Mouse (Mus musculus) forebrain, embryonic 14.5 days (tissue): Measurements from ENCODE around the gene Son. TPM values are rescaled to one million over a fixed set of nuclear protein-coding genes. Genes with fewer than 3 reads are reported as not detected.
A peak's percentile ranks its signal among the peaks of the same experiment; 100 is the strongest.

Experiments
- ATAC-seq: fragments of 200-750 bp; cut with Nextera tagmentation; 2 replicates; pipeline ENCODE4 v1.8.0; 2017; ENCODE audit warnings: mild to moderate bottlenecking, moderate library complexity
- DNase-seq: peaks from one replicate; pipeline ENCODE4 v3.0.0-alpha.2; 2015; ENCODE audit warnings: low spot score
- H3K27ac ChIP-seq: fragments of 300-500 bp; sonication (generic); 2 replicates; pipeline ENCODE4 v1.5.1; 2014; ENCODE audit warnings: low read depth, mild to moderate bottlenecking, control low read depth, low read length, moderate library complexity
- H3K27me3 ChIP-seq: fragments of 300-500 bp; sonication (generic); replicated peaks from 2 replicates; pipeline ENCODE4 v1.6.1; 2014; ENCODE audit warnings: low read length, control low read depth, mixed read lengths; ENCODE audit not compliant: control insufficient read depth, insufficient read depth
- H3K36me3 ChIP-seq: fragments of 300-500 bp; sonication (generic); 2 replicates; pipeline ENCODE4 v1.6.1; 2014; ENCODE audit warnings: low read length, control low read depth; ENCODE audit not compliant: control insufficient read depth, insufficient read depth
- H3K4me1 ChIP-seq: fragments of 300-500 bp; sonication (generic); 2 replicates; pipeline ENCODE4 v1.6.1; 2014; ENCODE audit warnings: antibody characterized with exemption, low read length, control low read depth; ENCODE audit not compliant: control insufficient read depth, insufficient read depth
- H3K4me2 ChIP-seq: fragments of 300-500 bp; sonication (generic); 2 replicates; pipeline ENCODE4 v1.6.1; 2014; ENCODE audit warnings: mild to moderate bottlenecking, control low read depth, low read length
- H3K4me3 ChIP-seq: fragments of 300-500 bp; sonication (generic); 2 replicates; pipeline ENCODE4 v1.5.1; 2014; ENCODE audit warnings: low read depth, low read length, control low read depth
- H3K9ac ChIP-seq: fragments of 300-500 bp; sonication (generic); 2 replicates; pipeline ENCODE4 v1.6.1; 2014; ENCODE audit warnings: mild to moderate bottlenecking, low read length, control low read depth, moderate library complexity
- H3K9me3 ChIP-seq: fragments of 300-500 bp; sonication (generic); replicated peaks from 2 replicates; pipeline ENCODE4 v1.6.1; 2016; ENCODE audit warnings: low read length, control low read depth, mixed read lengths; ENCODE audit not compliant: control insufficient read depth
- WGBS: fragments of 180-500 bp; shearing (Covaris S2); extraction: QIAGEN DNeasy Blood & Tissue Kit; methylation state at CpG from one replicate; pipeline ENCODE4 v1.1.7; 2014; 5-methylcytosine and 5-hydroxymethylcytosine counted together
- polyA plus RNA-seq: library from polyadenylated mRNA; unstranded; fragments of >200 nt; fragmentation: Nextera tagmentation; extraction: Ambion mirVana; gene quantifications from 2 replicates; pipeline ENCODE4 v1.2.1, GENCODE M21; 2014

Gene Son
- polyA plus RNA-seq, 1 experiment from 2014 or later = 126 TPM

GRCm38 (mm10) chr16:91704603-91705340 is 57.5 kb downstream of the Son start:
- no peak overlapping the region for H3K9ac ChIP-seq
- no peak overlapping the region for H3K4me2 ChIP-seq
- no peaks in the 10 kb centered on the region for H3K4me1 ChIP-seq
- no peaks in the 10 kb centered on the region for H3K9me3 ChIP-seq
- DNase-seq (peak; percentile 17), ATAC-seq (no peak)
- peaks cover 60% of the 10 kb centered on the region for H3K36me3 ChIP-seq
- H3K4me3 ChIP-seq = no peak overlapping the region
- H3K27me3 ChIP-seq = no peaks in the 10 kb centered on the region
- no peak overlapping the region for H3K27ac ChIP-seq
- 85% methylated on average over 14 of the region's 14 CpGs for WGBS

GRCm38 (mm10) chr16:91710241-91710640 is 62.9 kb downstream of the Son start:
- Histone ChIP-seq H3K27me3 (no peaks in the 10 kb centered on the region), H3K9ac (no peak overlapping the region), H3K4me1 (no peaks in the 10 kb centered on the region), H3K4me3 (no peak overlapping the region), H3K27ac (no peak overlapping the region), H3K36me3 (peaks cover 76% of the 10 kb centered on the region), H3K9me3 (no peaks in the 10 kb centered on the region), H3K4me2 (no peak overlapping the region)
- no peak for ATAC-seq
- WGBS = 96% methylated on average over 7 of the region's 7 CpGs
- DNase-seq = no peak

GRCm38 (mm10) chr16:91716927-91717349 is 69.6 kb downstream of the Son start:
- DNase-seq = no peak
- Histone ChIP-seq H3K27ac (no peak overlapping the region), H3K36me3 (peaks cover 47% of the 10 kb centered on the region), H3K4me2 (no peak overlapping the region), H3K4me1 (no peaks in the 10 kb centered on the region), H3K9ac (no peak overlapping the region), H3K9me3 (no peaks in the 10 kb centered on the region), H3K27me3 (no peaks in the 10 kb centered on the region), H3K4me3 (no peak overlapping the region)
- 87% methylated on average over 11 of the region's 11 CpGs for WGBS
- no peak for ATAC-seq

GRCm38 (mm10) chr16:91717399-91717798 is 70.1 kb downstream of the Son start:
- no peaks in the 10 kb centered on the region for H3K27me3 ChIP-seq
- no peak overlapping the region for H3K9ac ChIP-seq
- H3K27ac ChIP-seq = no peak overlapping the region
- no peak overlapping the region for H3K4me3 ChIP-seq
- H3K36me3 ChIP-seq = peaks cover 45% of the 10 kb centered on the region
- WGBS = 87% methylated on average over 4 of the region's 4 CpGs
- H3K9me3 ChIP-seq = no peaks in the 10 kb centered on the region
- no peaks in the 10 kb centered on the region for H3K4me1 ChIP-seq
- no peak overlapping the region for H3K4me2 ChIP-seq
- no peak for ATAC-seq
- no peak for DNase-seq

GRCm38 (mm10) chr16:91724247-91724646 is 76.9 kb downstream of the Son start:
- Histone ChIP-seq H3K36me3 (peaks cover 12% of the 10 kb centered on the region; the same call in 1 of the 2 replicates), H3K9ac (no peak overlapping the region), H3K4me3 (no peak overlapping the region), H3K9me3 (no peaks in the 10 kb centered on the region), H3K27me3 (no peaks in the 10 kb centered on the region), H3K4me2 (no peak overlapping the region), H3K27ac (no peak overlapping the region), H3K4me1 (peaks cover 7% of the 10 kb centered on the region)
- 45% methylated on average over 3 of the region's 3 CpGs for WGBS
- ATAC-seq (no peak), DNase-seq (peak; percentile 52)

- H3K9ac ChIP-seq = peak overlapping the region; percentile 82
- H3K4me3 ChIP-seq = peak overlapping the region; percentile 93
- peaks cover 15% of the 10 kb centered on the region for H3K4me1 ChIP-seq
- no peak overlapping the region for H3K27ac ChIP-seq
- peaks cover 4% of the 10 kb centered on the region; the same call in 1 of the 2 replicates for H3K36me3 ChIP-seq
- peak overlapping the region; percentile 63 for H3K4me2 ChIP-seq
- H3K27me3 ChIP-seq = no peaks in the 10 kb centered on the region
- WGBS = 90% methylated on average over 15 of the region's 15 CpGs
- no peaks in the 10 kb centered on the region for H3K9me3 ChIP-seq
- DNase-seq (no peak), ATAC-seq (no peak)
Observed at GRCm38 (mm10) chr16:91727433-91727832, 80.1 kb downstream of the Son start.

GRCm38 (mm10) chr16:91728123-91729065 is 81.1 kb downstream of the Son start, which contains the start of gene Cryzl1:
Cryzl1 (minus strand) TSS chr16:91728975.
- WGBS = 2% methylated on average over 46 of the region's 46 CpGs
- DNase-seq = peak; percentile 100
- Histone ChIP-seq H3K9ac (peak within 1 kb of the TSS; percentile 91), H3K4me1 (peaks cover 15% of the 10 kb centered on the region), H3K27ac (peak within 1 kb of the TSS; percentile 97), H3K27me3 (no peaks in the 10 kb centered on the region), H3K9me3 (no peaks in the 10 kb centered on the region), H3K4me2 (peak within 1 kb of the TSS; percentile 63), H3K36me3 (peaks cover 4% of the 10 kb centered on the region; the same call in 1 of the 2 replicates), H3K4me3 (peak within 1 kb of the TSS; percentile 93)
- peak; percentile 95 for ATAC-seq
